Mouse (Mus musculus) CH12F3 (cell line): ENCODE measurements around the gene Gal3st2b.
"Not testable (repeated sequence)": the region's sequence is repeated elsewhere in the genome, so short reads cannot be mapped to it uniquely, and the experiment has no call there.

Source experiments
- in situ Hi-C: fragments of 300-500 bp; cut with MboI; formaldehyde crosslinking; loops from 2 replicates; pipeline ENCODE4 v1.14.3; 2020; ENCODE audit warnings: low sequenced_read_pairs

Gene Gal3st2b

DNA sequence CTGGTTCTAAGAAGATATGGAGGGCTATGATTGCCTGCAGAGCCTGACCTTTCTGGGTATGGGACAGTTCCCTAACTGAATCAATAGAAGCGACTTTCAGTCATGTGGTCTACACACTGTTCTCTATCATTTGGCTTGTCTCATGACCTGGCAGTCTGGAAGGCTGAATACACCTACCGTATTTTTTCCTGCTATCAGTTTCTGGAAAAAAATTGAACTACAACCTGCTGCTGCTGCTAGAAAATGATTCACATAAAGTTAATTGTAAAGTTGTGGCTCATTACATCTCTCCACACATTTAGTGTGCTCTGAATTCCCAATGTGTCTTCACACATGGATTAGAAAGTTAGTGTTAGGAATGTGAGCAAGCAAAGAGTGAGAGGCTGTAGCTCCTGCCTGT lies at the start of gene Gal3st2b:
TSS of gene Gal3st2b (plus strand) at position 301 of the 400 bp plus-strand sequence.
- in situ Hi-C loops, result not testable (repeated sequence)

GRCm38 (mm10) chr1:93871594-93872105 lies 46.5 kb upstream of the Gal3st2b start:
- in situ Hi-C loops, result not testable (repeated sequence)

DNA sequence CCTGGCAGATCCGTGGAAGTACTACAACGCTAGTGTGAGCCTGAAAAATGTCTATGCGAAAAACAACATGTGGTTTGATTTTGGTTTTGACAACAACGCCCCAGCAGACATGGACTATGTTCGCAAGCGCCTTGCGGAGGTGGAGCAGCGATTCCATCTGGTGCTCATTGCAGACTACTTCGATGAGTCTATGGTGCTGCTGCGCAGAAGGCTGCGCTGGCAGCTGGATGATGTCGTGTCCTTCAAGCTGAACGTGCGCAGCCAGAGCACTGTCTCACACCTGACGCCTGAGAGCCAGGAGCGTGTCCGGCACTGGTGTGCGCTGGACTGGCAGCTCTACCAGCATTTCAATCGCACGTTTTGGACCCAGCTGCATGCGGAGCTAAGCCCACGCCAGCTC lies 43.7 kb upstream of the Gal3st2b start:
- in situ Hi-C loops, result not testable (repeated sequence)

DNA sequence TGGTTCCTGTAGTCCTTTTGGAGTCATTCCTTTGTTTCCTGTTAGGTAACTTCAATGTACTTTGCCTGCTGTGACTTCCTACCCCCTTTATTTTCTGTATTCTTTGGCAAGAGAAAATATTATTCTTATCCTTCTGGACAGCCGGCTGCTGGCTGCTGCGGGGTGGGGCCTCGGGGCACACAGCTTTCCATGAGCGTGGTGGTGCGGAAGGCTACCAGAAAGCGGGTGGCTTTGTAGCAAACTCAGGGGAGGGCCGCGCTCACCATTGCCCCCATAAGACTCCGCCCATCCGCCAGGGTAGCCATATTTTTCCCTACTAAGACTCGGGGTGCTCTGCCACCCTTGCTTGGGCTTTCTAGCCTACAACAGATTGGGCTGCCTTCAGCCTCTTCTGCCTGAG lies 36.3 kb upstream of the Gal3st2b start:
- in situ Hi-C loops, result not testable (repeated sequence)

GRCm38 (mm10) chr1:93890936-93891335 lies 27.2 kb upstream of the Gal3st2b start:
- in situ Hi-C loops, result not testable (repeated sequence)

- in situ Hi-C loops, result not testable (repeated sequence)
These were observed 20.7 kb upstream of the Gal3st2b start for GRCm38 (mm10) chr1:93897395-93897794.

DNA sequence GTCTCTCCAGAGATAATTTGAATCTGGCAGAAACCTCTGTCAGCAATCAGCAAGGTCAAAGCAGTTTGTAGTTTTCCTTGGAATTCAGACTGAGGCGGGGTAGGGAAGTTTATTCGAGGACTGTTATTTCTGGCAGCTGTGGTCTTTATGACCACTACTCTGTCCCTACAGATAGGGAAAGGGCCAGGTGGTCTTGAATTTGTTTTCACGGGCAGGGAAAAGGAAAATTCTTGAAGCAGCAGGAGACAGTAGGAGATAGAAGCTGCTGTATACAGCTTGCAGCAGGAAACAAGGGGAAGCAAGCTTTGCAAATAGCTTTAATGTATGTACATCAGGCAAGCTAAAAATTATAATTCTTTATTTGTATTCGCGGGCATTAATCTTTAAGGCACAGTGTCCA lies 16.8 kb upstream of the Gal3st2b start:
- in situ Hi-C loops, result not testable (repeated sequence)

- in situ Hi-C loops, result not testable (repeated sequence)
These were observed 11.4 kb upstream of the Gal3st2b start for GRCm38 (mm10) chr1:93906690-93907089.

- in situ Hi-C loops, result not testable (repeated sequence)
These were observed 9.0 kb upstream of the Gal3st2b start for GRCm38 (mm10) chr1:93908977-93909586.

- in situ Hi-C loops, result not testable (repeated sequence)
These were observed 6.2 kb upstream of the Gal3st2b start for GRCm38 (mm10) chr1:93911877-93912276.

- in situ Hi-C loops, result not testable (repeated sequence)
These were observed 951 bp upstream of the Gal3st2b start for GRCm38 (mm10) chr1:93917160-93917559.

DNA sequence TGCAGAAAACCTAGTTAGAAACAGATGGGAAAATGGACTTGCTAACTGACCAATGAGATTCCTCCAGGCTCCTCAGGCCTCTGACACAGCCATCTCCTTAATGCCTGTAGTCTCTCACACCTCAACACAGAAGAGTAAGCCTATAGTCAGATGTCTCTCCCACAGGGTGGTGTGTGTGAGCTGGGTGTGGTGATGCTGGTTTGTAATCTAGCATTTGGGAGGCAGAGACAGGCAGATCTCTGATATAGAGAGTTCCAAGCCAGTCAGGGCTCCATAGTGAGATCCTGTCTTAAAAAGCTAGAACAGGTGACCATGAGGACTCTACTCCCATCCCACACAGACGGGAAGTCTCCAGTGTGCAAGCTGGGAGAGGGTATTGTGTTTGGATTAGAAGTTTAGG lies 664 bp downstream of the Gal3st2b start:
- in situ Hi-C loops, result not testable (repeated sequence)

GRCm38 (mm10) chr1:93919321-93919720 lies 1.2 kb downstream of the Gal3st2b start:
- in situ Hi-C loops, result not testable (repeated sequence)

- in situ Hi-C loops, result not testable (repeated sequence)
These were observed 4.5 kb downstream of the Gal3st2b start for GRCm38 (mm10) chr1:93922609-93923008.

GRCm38 (mm10) chr1:93923098-93923497 lies 5.0 kb downstream of the Gal3st2b start:
- in situ Hi-C loops, result not testable (repeated sequence)

DNA sequence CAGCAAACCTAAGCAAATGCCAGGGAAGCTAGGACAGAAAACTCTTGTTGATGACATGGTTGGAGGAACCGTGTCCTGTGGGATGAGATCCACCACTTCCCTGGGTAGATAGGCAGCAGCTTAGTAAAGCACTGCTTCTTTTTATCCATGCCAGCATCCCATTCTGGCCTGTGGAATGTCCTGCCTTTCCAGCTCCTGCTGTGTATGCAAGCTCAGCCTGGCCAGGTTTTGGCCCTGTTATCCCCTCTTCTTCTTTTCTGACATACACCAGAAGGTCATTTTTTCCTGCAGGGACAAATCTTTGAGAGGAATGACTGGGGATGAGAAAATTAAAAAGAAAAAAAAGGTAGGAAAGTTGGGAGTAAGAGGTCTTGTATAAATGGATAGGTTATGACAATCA lies 17.3 kb downstream of the Gal3st2b start:
- in situ Hi-C loops, result not testable (repeated sequence)

DNA sequence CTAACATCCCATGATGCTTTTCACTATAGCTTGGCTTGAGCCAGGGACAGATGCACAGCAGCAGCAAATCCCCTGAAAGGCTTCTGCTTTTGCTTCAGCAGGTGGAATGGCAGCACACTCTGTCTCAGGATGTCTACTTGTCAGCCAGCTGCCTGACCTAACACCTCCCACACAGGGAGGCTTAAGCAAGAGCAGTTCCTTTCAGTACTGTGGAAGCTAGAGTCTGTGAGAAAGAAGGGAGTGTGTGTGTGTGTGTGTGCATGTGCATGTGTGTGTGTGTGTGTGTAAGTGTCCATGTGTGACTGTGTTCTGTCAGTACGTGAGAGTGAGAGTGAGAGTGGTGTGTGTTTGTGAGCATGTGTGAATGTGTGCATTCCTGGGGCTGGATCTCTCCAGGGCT lies 19.7 kb downstream of the Gal3st2b start:
- in situ Hi-C loops, result not testable (repeated sequence)

DNA sequence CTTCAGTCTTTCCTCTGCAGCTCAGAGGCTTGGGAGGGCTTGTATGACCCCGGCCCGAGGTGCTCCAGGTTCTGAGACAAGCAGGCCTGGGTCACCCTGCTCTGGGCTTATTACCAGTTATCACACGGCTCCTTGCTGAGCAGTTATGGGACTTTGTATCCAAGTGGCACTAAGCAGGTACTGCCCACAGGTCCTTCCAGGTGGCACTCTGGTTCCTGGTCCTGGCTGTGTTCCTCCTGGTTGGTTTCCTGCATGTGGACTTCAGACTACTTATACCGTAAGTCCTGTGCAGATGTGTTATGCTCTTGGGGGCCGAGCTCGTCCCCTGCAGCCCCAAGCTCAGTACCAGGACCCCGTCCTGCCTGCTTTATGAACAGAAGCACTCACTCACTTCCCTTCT lies 20.3 kb downstream of the Gal3st2b start:
- in situ Hi-C loops, result not testable (repeated sequence)

GRCm38 (mm10) chr1:93949087-93949486 lies 31.0 kb downstream of the Gal3st2b start:
- in situ Hi-C loops, result not testable (repeated sequence)

GRCm38 (mm10) chr1:93966489-93966888 lies 48.4 kb downstream of the Gal3st2b start:
- in situ Hi-C loops, result not testable (repeated sequence)

GRCm38 (mm10) chr1:93970380-93970779 lies 52.3 kb downstream of the Gal3st2b start:
- in situ Hi-C loops, result not testable (repeated sequence)

DNA sequence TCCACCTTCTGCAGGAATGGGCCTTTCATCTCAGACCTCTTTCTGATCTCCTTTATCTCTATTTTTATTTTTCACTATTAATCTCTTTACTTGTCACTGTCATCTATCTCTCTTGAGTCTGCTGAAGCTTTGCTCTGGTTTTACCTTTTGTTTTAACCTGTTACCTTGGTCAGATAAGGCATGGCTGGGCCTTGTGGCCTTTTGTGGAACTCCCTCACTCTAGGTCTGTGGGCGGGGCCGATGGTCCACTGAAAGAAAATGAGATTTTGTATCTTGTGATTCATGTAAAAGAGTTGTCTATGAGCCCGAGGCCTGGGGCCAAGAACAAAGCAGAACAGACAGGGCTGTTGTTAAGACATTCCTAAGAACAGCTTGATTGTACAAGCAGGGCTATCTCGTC lies 52.7 kb downstream of the Gal3st2b start:
- in situ Hi-C loops, result not testable (repeated sequence)

DNA sequence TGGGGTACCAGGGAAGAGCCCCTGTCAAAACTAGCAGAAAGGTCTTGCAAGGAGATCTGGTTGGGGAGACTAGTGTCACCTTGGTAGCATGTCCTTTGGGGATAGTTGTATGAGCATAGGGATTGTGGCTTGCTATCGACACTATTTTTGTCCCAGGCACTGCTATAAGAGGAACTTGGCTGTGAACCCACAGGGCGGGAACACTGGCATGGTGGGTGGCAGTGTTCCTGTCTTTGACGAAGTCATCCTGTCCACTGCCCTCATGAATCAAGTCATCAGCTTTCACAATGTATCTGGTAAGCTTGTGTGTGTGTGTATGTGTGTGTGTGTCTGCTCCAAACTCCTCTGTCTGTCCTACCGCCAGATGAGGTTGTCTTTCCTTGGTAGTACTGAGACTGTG lies 57.7 kb downstream of the Gal3st2b start:
- in situ Hi-C loops, result loop anchor here (25.0 kb wide), 1 partner anchor 112 kb away; no protein-coding TSS in a partner anchor
